Mouse (Mus musculus): ENCODE data around the gene Agap2.

Gene Agap2

DNA sequence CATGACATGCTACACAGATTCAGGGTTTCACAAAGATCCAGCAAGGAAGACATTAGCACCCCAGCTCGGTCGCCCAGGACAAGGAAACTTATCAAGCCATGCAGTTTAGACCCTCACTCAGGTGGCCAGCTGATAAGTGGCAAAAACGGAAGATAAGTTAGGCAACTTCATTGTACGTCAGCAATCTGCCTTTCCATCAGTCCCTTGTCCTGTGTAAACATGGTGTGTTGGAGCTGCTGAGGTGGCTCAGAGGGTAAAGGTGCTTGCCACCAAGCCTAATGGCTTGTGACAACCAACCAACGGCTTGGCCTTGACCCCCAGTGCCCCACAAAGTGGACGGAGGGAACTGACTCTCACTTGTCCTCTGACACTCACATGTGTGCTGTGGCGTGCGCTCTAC is 25.3 kb downstream of the Agap2 start:
- DNase-seq (ENCODE audit: low read depth, low spot score): no peak

DNA sequence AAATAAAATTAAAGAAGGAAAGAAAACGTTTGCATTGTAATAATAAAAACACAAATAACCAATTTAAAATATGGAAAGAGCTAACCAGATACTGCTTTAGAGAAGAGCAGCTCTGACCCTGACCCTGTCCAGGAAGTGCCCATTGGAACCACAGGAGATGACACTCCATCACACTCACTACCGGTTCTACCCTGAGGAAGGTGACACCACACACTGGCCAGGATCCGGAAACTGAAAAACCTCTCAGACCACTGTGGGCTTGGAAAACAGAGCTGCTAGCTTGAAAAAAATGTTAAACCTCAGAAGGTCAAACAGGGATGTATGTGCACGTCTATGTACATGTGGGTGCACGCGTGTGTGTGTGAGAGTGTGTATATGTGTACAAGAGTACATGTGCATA is 26.1 kb downstream of the Agap2 start:
- DNase-seq (ENCODE audit: low read depth, low spot score): no peak

DNA sequence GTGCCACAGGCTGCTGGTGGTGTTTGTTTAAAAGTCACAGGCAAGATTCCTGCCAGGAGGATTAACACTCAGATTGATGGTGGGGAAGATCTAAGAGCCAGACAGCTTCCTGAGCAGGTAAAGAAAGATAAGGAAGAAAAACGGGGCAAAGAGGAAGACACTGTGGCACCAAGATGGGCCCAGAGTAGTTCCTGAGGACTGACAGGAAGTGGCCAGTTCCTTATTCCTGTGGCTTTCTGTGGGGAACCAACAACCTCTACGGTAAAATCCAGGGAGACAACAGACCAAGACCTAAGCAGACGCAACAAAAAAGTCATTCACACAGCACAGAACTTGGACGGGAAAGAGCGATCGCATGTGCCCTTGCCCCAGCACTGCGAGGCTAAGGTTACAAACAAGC is 28.5 kb downstream of the Agap2 start:
- no peak for DNase-seq (ENCODE audit: low read depth, low spot score)

DNA sequence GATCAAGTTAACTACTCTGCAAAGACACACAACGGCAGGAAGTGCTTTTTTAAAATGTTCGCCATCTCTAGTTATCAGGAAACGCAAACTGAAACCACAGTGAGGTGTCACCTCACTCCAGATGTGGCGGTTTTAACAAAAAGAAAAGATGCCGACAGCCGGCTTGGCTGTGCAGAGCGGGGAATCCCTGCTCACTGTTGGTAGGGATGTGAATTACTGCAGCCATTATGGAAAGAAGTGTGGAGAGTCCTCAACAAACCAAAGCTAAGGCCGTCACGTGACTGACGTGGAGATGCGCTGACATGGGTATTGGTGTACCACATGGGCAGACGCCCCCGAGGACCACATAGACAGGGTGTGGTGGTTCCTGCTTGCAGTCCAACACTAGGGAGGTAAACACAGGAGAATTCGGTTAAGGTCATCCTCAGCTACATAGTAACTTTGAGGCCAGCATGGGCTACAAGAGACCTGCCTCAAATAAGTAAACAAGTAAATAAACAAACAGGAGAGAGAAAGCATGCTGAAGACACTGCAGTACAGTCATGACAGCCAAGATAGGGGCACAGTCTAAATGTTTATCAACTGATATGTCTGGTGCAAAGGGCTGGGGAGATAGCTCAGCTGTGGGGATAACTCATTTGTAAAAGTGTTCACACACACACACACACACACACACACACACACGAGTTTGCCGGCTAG is 32.6 kb downstream of the Agap2 start:
- DNase-seq (ENCODE audit: low read depth, low spot score): no peak

DNA sequence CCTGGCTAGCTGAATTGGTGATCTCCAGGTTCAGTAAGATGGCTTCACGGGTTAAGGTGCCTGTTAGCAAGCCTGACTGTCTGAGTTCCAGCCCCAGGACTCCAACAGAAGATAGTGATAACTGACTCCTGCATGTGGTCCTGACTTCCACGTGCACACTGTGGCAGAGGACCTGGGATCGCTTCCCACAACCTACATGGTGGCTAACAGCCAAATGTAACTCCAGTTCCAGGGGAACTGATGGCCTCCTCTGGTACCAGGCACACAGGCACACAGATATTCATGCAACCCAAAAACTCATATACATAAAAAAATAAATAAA is 33.1 kb downstream of the Agap2 start:
- no peak for DNase-seq (ENCODE audit: low read depth, low spot score)

DNA sequence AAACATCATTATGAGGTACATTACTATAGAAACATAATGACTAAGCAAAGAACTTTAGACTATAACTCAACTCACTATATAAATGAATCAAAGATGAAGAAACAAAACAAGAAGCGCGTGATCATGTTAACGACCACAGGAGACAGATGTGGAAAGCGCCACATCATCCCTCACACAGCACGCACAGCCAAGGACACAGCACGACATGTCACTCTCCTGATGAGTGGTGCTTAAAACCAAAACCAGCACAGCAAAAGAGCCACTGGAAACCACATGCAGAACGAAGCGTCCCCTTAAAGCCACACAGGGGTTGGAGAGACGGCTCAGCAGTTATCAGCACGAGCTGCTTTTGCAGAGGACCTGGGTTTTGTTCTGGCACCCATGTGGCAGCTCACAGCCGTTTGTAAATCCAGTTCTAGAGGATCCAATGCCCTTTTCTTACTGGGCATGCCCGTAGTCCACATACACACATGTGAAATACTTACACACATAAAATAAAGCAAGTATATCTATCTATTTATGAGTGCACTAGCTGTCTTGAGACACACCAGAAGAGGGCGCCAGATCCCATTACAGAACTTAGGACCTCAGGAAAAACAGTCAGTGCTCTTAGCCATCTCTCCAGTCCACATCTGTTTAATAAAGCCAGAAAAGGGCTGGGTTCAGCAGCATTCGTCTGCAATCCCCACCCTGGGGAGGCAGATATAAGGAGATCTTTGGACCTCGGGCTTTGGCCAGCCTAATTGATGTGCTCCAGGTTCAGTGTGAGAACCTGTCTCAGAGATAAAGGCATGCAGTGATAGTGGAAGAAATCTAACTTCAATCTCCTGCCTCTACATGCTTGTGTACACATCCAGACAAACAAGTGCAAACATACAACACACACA is 36.2 kb downstream of the Agap2 start:
- DNase-seq (ENCODE audit: low read depth, low spot score): no peak

DNA sequence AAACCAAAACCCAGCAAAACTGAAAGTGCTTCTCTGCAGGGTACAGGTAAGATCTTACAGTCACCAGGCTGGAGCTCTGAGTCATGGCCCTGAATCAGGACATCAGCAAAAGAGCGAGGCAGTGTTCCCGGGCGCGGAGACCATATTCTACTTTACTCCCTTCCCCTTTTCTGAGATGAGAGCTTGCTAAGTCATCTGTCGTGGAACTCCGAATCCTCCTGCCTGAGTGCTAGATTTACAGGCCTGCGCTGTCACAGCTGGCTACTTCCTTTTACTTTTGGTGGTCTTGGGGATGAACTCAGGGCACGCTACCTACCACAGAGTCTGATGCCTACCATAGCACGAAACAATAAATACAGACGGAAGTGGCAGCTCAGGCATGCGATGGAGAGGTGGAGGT is 39.3 kb downstream of the Agap2 start:
- no peak for DNase-seq (ENCODE audit: low read depth, low spot score)

DNA sequence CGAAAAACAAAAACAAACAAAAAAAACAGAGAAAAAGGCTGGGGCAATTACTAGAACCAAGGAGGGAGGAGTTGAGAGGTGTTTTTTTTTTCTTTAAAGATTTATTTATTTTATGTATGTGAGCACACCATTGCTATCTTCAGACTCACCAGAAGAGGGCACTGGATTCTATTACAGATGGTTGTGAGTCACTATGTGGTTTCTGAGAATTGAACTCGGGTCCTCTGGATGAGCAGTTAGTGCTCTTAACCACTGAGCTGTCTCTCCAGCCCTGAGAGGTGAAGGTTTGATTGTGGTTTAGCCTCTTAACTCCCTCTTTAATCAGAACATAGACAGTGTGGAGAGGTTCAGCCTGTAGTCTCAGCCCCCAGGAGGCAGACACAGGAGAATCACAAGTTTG is 40.0 kb downstream of the Agap2 start:
- no peak for DNase-seq (ENCODE audit: low read depth, low spot score)

DNA sequence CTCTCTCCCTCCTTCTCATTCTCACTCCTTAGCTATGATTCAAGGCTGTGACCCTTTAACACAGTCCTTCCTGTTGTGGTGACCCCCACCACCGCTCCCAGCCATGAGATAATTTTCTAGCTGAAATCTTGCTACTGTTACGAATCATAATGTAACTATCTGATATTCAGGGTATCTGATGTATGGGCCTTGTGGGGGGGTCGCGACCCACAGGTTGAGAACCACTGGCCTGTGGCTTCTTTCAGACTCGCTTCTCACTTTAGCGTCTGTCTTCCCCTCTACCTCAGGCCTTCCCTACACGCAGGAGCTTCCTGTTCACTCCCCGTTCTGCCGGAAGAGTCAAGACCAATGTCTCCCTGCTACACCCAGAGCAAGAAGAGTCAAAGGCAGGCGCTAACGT is 43.4 kb downstream of the Agap2 start:
- no peak for DNase-seq (ENCODE audit: low read depth, low spot score)

DNA sequence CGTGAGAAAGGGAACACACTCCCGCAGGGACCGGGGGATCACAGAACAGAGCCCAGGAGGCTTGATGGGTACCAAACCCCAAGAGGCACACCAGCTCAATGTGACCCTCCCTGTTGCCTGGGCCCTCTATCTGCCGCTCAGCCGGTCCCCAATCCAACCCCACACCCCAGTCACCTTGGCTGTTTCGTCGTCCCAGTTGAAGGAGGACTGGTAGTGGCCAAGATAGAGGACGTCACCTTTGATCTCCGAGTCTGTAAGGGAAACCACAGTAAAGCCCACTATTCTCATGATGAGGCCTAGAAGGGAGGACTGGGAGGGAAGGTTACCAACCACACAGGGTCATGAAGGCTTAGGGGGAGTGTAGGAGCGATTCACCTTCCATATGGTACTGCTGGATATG is 44.1 kb downstream of the Agap2 start:
- no peak for DNase-seq (ENCODE audit: low read depth, low spot score)

DNA sequence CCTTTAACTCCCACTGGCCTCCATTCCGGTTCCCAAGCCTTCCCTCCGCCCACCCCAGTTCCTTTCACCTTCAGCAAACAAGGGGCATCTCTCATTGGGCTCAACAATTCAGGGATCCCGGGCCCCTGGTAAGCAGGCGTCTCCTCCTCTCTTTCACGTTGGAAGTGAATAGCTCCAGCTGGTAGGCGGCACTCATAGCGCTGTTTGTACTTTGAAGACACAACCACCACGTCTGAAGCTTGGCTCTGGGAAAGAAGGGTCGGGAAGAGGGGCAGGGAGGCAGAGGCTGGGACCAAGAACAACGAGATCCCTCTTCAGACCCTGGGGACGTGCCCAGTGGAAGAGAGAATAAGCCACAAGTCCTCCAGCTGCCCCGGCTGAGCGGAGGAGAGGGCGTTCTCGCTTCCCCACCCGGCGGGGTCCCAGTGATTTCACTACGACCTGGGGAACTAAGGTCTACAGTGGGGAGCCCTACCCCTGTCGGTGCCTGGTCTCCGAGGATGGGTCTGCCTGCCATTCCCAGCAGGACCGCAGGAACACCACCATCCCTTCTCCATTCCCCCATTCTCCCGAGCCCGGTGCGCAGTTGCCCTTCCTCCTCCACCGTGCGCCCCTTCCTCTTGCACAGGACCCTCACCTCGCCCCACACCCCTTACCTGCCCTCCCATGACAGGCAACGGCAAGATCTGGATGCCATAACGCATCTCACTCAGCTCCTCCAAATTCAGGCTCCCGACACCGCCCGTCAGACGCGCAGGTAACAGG is 45.4 kb downstream of the Agap2 start:
- no peak for DNase-seq (ENCODE audit: low read depth, low spot score)

DNA sequence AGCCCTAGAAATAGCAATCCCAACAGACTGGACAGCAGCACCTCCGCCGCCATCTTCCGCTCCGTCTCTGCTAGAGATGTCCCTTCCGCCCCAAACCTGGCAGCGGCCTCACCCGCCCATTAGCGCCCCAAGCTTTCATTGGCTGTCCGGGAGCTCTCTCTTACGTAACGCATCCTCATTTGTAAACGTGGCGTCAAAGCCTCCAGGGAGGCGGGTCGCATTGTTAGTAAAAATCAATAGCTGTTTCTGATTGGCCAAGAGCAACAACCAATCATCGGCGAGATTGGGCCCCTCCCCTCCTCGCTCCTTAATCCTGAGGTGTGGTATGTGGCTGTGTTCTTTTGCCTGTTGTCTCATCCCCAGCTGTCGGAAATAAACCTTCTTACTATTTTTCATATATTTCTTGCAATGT is 46.0 kb downstream of the Agap2 start, which contains the start of gene Os9:
Os9 (minus strand) TSS at position 66 of the 412 bp plus-strand sequence.
- DNase-seq (ENCODE audit: low read depth, low spot score): peak; percentile 97

DNA sequence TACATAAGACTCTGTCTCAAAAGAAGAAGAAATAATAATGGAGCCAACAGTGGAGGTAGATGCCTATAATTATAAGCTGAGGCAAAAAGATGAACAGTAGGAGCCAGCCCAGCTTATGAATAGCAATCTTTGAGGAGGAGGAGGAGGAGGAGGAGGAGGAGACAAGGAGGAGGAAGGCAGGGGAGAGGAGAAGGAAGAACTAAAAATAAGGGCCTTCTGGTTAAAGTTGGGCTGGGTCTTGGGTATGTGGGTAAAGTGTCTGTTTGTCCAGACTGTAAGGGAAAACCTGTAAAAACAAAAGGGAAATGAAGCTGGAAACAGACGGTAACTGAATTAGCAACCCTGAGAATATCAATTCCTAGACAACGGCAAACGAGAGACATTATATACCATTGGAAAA is 46.9 kb downstream of the Agap2 start:
- no peak for DNase-seq (ENCODE audit: low read depth, low spot score)

DNA sequence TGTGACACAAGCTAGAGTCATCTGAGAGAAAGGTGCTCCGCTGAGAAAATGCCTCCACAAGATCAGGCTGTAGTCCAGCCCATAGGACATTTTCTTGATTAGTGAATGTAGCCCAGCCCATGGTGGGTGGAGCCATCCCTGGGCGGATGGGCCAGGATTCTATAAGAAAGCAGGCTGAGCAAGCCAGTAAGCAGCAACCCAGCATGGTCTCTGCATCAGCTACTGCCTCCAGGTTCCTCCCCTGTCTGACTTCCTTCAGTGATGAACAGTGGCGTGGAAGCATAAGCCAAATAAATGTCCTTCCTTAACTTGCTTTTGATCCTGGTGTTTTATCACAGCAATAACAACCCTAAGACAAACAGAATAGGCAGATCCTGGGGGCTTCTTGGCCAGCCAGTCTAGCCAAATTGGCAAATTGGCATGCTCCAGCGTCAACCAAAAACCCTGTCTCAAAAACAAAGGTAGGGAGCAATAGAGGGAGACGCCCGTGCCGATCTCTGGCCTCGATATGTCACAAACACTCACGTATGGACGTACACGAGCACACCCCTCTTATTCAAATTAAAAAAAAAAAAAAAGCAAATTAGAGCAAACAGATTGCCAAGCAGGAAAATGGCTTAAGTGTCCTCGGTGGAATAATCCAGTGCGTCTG is 47.8 kb downstream of the Agap2 start:
- DNase-seq (ENCODE audit: low read depth, low spot score): peak; percentile 27

DNA sequence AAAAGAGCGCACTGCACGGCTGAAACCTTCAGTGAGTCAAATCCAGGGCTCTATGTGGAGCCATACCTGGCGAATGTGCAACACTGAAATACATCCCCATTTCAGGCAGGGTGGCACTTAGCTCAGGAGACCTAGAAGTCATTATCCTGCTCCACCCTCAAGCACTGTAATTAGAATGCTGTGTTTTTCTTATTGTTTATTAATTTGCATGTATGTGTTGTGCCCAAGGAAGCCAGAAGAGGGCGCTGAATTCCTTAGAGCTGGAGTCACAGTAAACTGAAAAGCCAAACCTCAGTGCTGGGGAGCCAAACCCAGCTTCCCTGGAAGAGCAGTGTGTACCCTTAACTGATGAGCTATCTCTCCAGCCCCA is 48.3 kb downstream of the Agap2 start:
- peak; percentile 45 for DNase-seq (ENCODE audit: low read depth, low spot score)

DNA sequence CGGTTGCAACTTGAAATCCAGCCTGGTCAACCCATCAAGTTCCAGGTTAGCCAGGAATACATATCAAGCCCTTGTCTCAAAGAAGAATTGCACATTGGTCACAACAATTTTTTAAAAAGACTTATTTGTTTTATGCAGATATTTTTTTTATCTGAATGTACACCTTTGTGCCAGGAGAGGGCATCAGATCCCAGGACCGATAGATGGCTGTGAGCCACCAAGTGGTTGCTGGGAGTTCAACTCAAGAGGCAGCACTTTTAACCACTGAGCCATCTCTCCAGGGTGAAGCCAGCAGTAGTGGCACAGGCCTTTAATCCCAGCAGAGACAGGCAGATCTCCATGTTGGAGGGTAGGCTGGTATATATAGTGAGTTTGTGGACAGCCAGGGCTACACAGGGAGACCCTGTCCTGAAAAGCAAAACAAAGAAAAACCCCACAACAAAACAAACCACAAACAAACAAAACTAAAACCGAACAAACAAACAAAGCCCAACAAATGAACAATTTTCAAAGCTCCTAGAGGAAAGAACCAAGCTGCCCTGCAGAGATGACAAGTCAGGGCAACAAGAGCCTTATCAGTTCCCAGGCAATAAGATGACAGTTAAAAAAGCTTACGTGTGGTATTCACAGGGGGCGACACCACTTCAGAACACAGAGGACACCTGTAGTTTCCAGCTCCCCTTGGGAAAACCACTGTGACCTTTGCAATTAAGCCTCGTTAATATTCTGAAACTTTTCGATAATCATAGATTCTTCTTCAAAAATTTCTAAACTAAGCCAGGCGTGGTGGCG is 50.3 kb downstream of the Agap2 start:
- DNase-seq (ENCODE audit: low read depth, low spot score): peak; percentile 17

DNA sequence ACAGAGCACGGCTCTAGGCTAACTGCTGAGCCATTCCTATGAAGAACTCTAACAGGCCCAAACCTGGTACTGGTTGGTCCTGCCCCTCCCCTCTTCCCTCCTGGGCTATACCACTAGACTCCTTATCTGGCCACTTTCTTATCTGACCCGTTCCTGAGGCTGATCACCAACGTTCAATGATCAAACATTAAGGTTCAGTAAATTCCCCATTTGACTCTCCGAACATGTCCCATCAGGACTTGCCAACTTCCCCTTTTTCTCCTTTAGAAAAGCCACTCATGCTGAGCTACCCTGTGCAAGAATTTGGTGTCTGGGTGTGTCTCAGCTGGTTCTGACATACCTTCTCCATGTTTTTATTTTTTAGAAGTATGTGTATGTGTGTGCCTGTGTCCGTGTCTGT is 51.5 kb downstream of the Agap2 start:
- no peak for DNase-seq (ENCODE audit: low read depth, low spot score)

DNA sequence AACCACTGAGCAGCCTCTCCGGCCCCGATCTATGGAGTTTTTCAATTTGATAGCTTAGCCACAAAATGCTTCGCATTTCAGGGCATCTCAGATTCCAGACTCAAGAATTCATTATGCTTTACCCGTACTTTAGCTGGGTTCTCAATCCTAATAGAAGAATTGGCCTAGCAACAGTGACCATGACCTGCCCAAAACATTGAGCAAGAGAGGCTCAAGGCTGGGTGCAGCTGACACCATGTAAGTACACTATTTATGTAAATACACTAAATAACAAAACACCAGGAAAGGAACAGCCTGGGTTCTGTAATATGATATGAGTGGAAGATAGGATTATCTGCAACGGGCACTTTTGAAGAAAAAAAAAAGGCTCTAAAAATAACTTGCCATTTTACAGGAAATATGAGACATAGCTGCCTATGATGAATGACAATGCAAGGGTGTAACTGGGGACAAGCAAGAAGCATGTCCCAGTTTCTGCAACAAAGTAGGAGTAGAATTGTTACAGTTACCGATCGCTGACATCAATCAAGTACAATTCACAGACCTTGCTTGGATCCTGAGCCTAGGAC is 52.7 kb downstream of the Agap2 start:
- no peak for DNase-seq (ENCODE audit: low read depth, low spot score)

DNA sequence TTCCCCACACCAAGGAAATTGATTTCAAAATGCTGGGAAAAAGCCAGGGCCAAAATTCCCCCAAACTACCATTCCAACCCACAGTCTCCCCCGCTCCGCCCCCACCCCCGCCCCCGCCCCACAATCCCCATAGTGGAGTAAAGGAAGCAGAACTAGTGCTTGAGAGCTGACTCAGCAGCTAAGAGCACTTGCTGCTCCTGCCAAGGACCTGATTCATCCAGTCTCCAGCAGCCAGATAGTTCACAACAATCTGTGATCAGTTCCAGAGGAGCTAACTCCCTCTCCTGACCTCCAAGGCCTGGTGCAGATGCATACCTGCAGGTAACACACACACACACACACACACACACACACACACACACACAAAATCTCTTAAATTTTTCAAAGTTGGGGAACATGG is 54.3 kb downstream of the Agap2 start:
- DNase-seq (ENCODE audit: low read depth, low spot score): no peak

DNA sequence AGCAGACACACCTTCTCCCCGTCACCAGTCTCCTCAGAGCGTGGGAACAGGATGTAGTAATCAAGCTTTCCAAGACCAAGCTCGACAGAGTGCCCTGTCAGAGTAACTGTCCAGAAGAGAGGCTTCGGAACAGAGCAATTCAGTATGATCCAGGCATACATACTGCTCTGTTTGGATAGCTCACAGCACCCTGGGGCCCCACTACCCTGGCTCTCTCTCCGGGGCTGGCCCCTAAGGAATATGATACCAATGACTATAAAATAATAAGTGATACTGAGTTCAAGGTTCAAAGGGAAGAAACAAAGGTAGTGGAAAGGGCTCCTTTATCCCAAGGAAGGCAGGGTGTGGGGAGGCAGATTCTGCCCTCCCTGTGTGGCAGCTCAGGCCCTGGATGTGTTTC is 57.4 kb downstream of the Agap2 start:
- DNase-seq (ENCODE audit: low read depth, low spot score): no peak

Measured in embryo, embryonic 11.5 days (tissue).